Mouse (Mus musculus) stomach, postnatal 0 days (tissue): ENCODE data around the gene Cand1. TPM values are rescaled to one million over a fixed set of nuclear protein-coding genes. Genes with fewer than 3 reads are reported as not detected.

Experiments used
- ATAC-seq: fragments of 200-750 bp; cut with Nextera tagmentation; 2 replicates; pipeline ENCODE4 v1.8.0; 2017; ENCODE audit not compliant: low FRiP score, low TSS enrichment
- DNase-seq: peaks from one replicate; pipeline ENCODE4 v3.0.0-alpha.2; 2016; ENCODE audit warnings: low spot score
- H3K27ac ChIP-seq: fragments of 300-500 bp; sonication (generic); replicated peaks from 2 replicates; pipeline ENCODE4 v1.5.1; 2014; ENCODE audit warnings: mild to moderate bottlenecking, control low read depth
- H3K27me3 ChIP-seq: fragments of 300-500 bp; sonication (generic); 2 replicates; pipeline ENCODE4 v1.6.1; 2014; ENCODE audit warnings: low read length; ENCODE audit not compliant: control insufficient read depth, insufficient read depth
- H3K36me3 ChIP-seq: fragments of 300-500 bp; sonication (generic); 2 replicates; pipeline ENCODE4 v1.6.1; 2014; ENCODE audit warnings: low read length, mixed read lengths; ENCODE audit not compliant: control insufficient read depth, insufficient read depth
- H3K4me1 ChIP-seq: fragments of 300-500 bp; sonication (generic); replicated peaks from 2 replicates; pipeline ENCODE4 v1.6.1; 2014; ENCODE audit warnings: antibody characterized with exemption; ENCODE audit not compliant: control insufficient read depth, insufficient read depth
- H3K4me2 ChIP-seq: fragments of 300-500 bp; sonication (generic); replicated peaks from 2 replicates; pipeline ENCODE4 v1.6.1; 2014; ENCODE audit warnings: low read depth, mild to moderate bottlenecking, control low read depth, moderate library complexity
- H3K4me3 ChIP-seq: fragments of 300-500 bp; sonication (generic); 2 replicates; pipeline ENCODE4 v1.5.1; 2014; ENCODE audit warnings: low read depth, low read length, control low read depth
- H3K9ac ChIP-seq: fragments of 300-500 bp; sonication (generic); 2 replicates; pipeline ENCODE4 v1.6.1; 2014; ENCODE audit warnings: mild to moderate bottlenecking, low read length, control low read depth, mixed read lengths
- H3K9me3 ChIP-seq: fragments of 300-500 bp; sonication (generic); 2 replicates; pipeline ENCODE4 v1.6.1; 2016; ENCODE audit warnings: low read length; ENCODE audit not compliant: control insufficient read depth
- CTCF ChIP-seq: IDR thresholded peaks from 2 replicates; pipeline ENCODE4 v1.5.1; 2016; ENCODE audit warnings: antibody characterized with exemption, low read depth, mild to moderate bottlenecking, moderate library complexity
- EP300 ChIP-seq: optimal IDR thresholded peaks from 2 replicates; pipeline ENCODE3; 2016; ENCODE audit warnings: antibody characterized with exemption
- WGBS: fragments of 180-500 bp; shearing (Covaris S2); extraction: QIAGEN DNeasy Blood & Tissue Kit; methylation state at CpG from one replicate; pipeline ENCODE4 v1.1.7; 2014; 5-methylcytosine and 5-hydroxymethylcytosine counted together
- polyA plus RNA-seq: library from polyadenylated mRNA; unstranded; fragments of >200 nt; fragmentation: Nextera tagmentation; extraction: Ambion mirVana; gene quantifications from 2 replicates; pipeline ENCODE4 v1.2.1, GENCODE M21; 2015

Gene Cand1
- polyA plus RNA-seq, 1 experiment from 2014 or later: 15.0 TPM

- Histone ChIP-seq H3K9me3 (no peaks in the 10 kb centered on the region), H3K4me2 (no peak overlapping the region), H3K27ac (no peak overlapping the region), H3K36me3 (no peaks in the 10 kb centered on the region), H3K4me1 (no peaks in the 10 kb centered on the region), H3K27me3 (no peaks in the 10 kb centered on the region), H3K9ac (no peak overlapping the region), H3K4me3 (no peak overlapping the region)
- 83% methylated on average over 10 of the region's 10 CpGs for WGBS
- TF ChIP-seq CTCF (no peak), EP300 (no peak)
- ATAC-seq (no peak), DNase-seq (no peak)
These were observed 74.8 kb downstream of the Cand1 start for GRCm38 (mm10) chr10:119165051-119165450.

GRCm38 (mm10) chr10:119161820-119162382 is 78.0 kb downstream of the Cand1 start:
- Histone ChIP-seq H3K27me3 (no peaks in the 10 kb centered on the region), H3K4me1 (no peaks in the 10 kb centered on the region), H3K36me3 (no peaks in the 10 kb centered on the region), H3K9ac (no peak overlapping the region), H3K27ac (no peak overlapping the region), H3K4me2 (no peak overlapping the region), H3K9me3 (no peaks in the 10 kb centered on the region), H3K4me3 (no peak overlapping the region)
- TF ChIP-seq EP300: no peak
- peak; percentile 47 for TF ChIP-seq CTCF
- 71% methylated on average over 8 of the region's 8 CpGs for WGBS
- no peak for DNase-seq
- no peak for ATAC-seq

- no peaks in the 10 kb centered on the region for H3K36me3 ChIP-seq
- peak; percentile 61; the same call in 1 of the 2 replicates for ATAC-seq
- H3K9ac ChIP-seq: no peak overlapping the region
- H3K27ac ChIP-seq: no peak overlapping the region
- TF ChIP-seq EP300: peak; percentile 31
- TF ChIP-seq CTCF: no peak
- H3K9me3 ChIP-seq: no peaks in the 10 kb centered on the region
- H3K27me3 ChIP-seq: no peaks in the 10 kb centered on the region
- 54% methylated on average over 6 of the region's 6 CpGs for WGBS
- peak; percentile 41 for DNase-seq
- H3K4me3 ChIP-seq: no peak overlapping the region
- H3K4me1 ChIP-seq: no peaks in the 10 kb centered on the region
- H3K4me2 ChIP-seq: no peak overlapping the region
These were observed 79.7 kb downstream of the Cand1 start for GRCm38 (mm10) chr10:119160161-119160560.

GRCm38 (mm10) chr10:119149261-119149660 is 90.6 kb downstream of the Cand1 start:
- no peaks in the 10 kb centered on the region for H3K4me1 ChIP-seq
- DNase-seq (no peak), ATAC-seq (no peak)
- H3K27me3 ChIP-seq: no peaks in the 10 kb centered on the region
- no peak overlapping the region for H3K27ac ChIP-seq
- H3K4me3 ChIP-seq: no peak overlapping the region
- no peaks in the 10 kb centered on the region for H3K9me3 ChIP-seq
- TF ChIP-seq CTCF (no peak), EP300 (no peak)
- WGBS: 59% methylated on average over 4 of the region's 4 CpGs
- H3K9ac ChIP-seq: no peak overlapping the region
- no peaks in the 10 kb centered on the region for H3K36me3 ChIP-seq
- no peak overlapping the region for H3K4me2 ChIP-seq

Other genes with a start within 250 kb of the Cand1 start
- gene Grip1, start 213.8 kb upstream of the Cand1 start, polyA plus RNA-seq: 0.75 and 0.87 TPM in 2 replicates